Comparison of ENCODE assay signal across 28 mouse cellular contexts in genomic region chr6:90408632-90409031, GRCm38 (mm10). TPM values are rescaled to one million over a fixed set of nuclear protein-coding genes. Genes with fewer than 3 reads are reported as not detected.
DNase-seq lines count a peak whose midpoint lies in the region; ATAC-seq lines count a peak whose summit lies in the region.
"Had no signal": no experiment of that assay in that cellular context is flagged by ENCODE, and none has a peak within 500 bp of the region (broad histone marks: within the 10 kb centered on the region; RNA-seq: fewer than 3 reads in every experiment).

No protein-coding gene starts in this region.

- H3K27ac ChIP-seq in heart, embryonic 10.5 days = no peak overlapping the region
- H3K27ac ChIP-seq in intestine, embryonic 16.5 days (ENCODE audit: low read length) = no peak overlapping the region
- H3K27ac ChIP-seq: embryonic facial prominence, embryonic 12.5 days; embryonic facial prominence, embryonic 15.5 days; heart, adult 2 months; hindbrain, embryonic 10.5 days; hindbrain, embryonic 13.5 days; hindbrain, postnatal 0 days had no signal

- peak; percentile 22 for DNase-seq in adrenal gland, postnatal 14 days
- DNase-seq in adrenal gland, adult 18-20 months (ENCODE audit: low spot score in 2 of 2) = no peak
- peak; percentile 70 for DNase-seq in heart, embryonic 10.5 days (ENCODE audit: low spot score)
- DNase-seq in heart, postnatal 25 days (ENCODE audit: low spot score) = no peak
- peak; percentile 44 for DNase-seq in ZHBTc4 (ENCODE audit: low read depth, low spot score)
- DNase-seq: cerebellum, adult 11 months; cerebellum, adult 2 months; cerebellum, adult 9-11 months; cerebellum, postnatal 25 days; forebrain, postnatal 0 days; heart, adult 2 months; heart, postnatal 36 days; kidney, adult 2 months had no signal

- intact Hi-C loops in heart, postnatal 25 days (cut with DNase I) = no loop called here

- H3K4me2 ChIP-seq in intestine, embryonic 16.5 days (ENCODE audit: low read depth, low read length) = no peak overlapping the region
- H3K4me2 ChIP-seq: embryonic facial prominence, embryonic 12.5 days; embryonic facial prominence, embryonic 15.5 days; heart, embryonic 11.5 days; hindbrain, embryonic 13.5 days had no signal

- H3K36me3 ChIP-seq in heart, embryonic 10.5 days = peaks cover 3% of the 10 kb centered on the region; the same call in 1 of the 2 replicates
- no peaks in the 10 kb centered on the region for H3K36me3 ChIP-seq in intestine, embryonic 16.5 days (ENCODE audit: control insufficient read depth, insufficient read depth, low read length)

- no peak overlapping the region for H3K4me3 ChIP-seq in heart, embryonic 10.5 days
- no peak overlapping the region for H3K4me3 ChIP-seq in intestine, embryonic 16.5 days (ENCODE audit: low read length)
- H3K4me3 ChIP-seq: embryonic facial prominence, embryonic 12.5 days; embryonic facial prominence, embryonic 15.5 days; heart, adult 2 months; hindbrain, embryonic 10.5 days; hindbrain, embryonic 13.5 days had no signal

- H3K9ac ChIP-seq in intestine, embryonic 16.5 days (ENCODE audit: low read depth, low read length) = no peak overlapping the region
- H3K9ac ChIP-seq: embryonic facial prominence, embryonic 12.5 days; embryonic facial prominence, embryonic 15.5 days; forebrain, postnatal 0 days; hindbrain, embryonic 13.5 days had no signal

- H3K27me3 ChIP-seq in heart, embryonic 10.5 days (ENCODE audit: insufficient read depth, poor library complexity, severe bottlenecking) = no peaks in the 10 kb centered on the region
- H3K27me3 ChIP-seq in intestine, embryonic 16.5 days (replicated peaks; ENCODE audit: control insufficient read depth, insufficient read depth, low read length) = no peaks in the 10 kb centered on the region
- H3K27me3 ChIP-seq: embryonic facial prominence, embryonic 12.5 days; embryonic facial prominence, embryonic 15.5 days; hindbrain, embryonic 13.5 days had no signal

- peak; percentile 58 for ATAC-seq in intestine, embryonic 16.5 days
- ATAC-seq: activated CD4-positive, CD25-positive, alpha-beta regulatory T cell, adult 4 months; CD4-positive, CD25-positive, alpha-beta regulatory T cell, adult 4 months; forebrain, embryonic 14.5 days; forebrain, postnatal 0 days; hindbrain, postnatal 0 days; inflammation-experienced regulatory T-cells, adult 6 months had no signal

- H3K4me1 ChIP-seq in heart, embryonic 10.5 days = no peaks in the 10 kb centered on the region
- no peaks in the 10 kb centered on the region for H3K4me1 ChIP-seq in intestine, embryonic 16.5 days (ENCODE audit: control insufficient read depth, insufficient read depth, low read length)
- H3K4me1 ChIP-seq: embryonic facial prominence, embryonic 12.5 days; hindbrain, embryonic 10.5 days; hindbrain, embryonic 13.5 days had no signal

- H3K9me3 ChIP-seq in heart, embryonic 10.5 days = no peaks in the 10 kb centered on the region
- no peaks in the 10 kb centered on the region for H3K9me3 ChIP-seq in intestine, embryonic 16.5 days (ENCODE audit: control insufficient read depth, low read length)
- H3K9me3 ChIP-seq: embryonic facial prominence, embryonic 12.5 days; embryonic facial prominence, embryonic 15.5 days; hindbrain, embryonic 10.5 days; hindbrain, embryonic 13.5 days had no signal

RNA-seq across cellular contexts. Expression of gene Cfap100, which starts 20.0 kb away (rescaled TPM):
- total RNA-seq in adrenal gland, postnatal 14 days (2021) = 0.67 and 1.4 TPM in 2 replicates
- total RNA-seq in adrenal gland, adult 18-20 months (2021) = under 1 TPM; 0.48 to 0.99 TPM
- 0.12 TPM in 1 of 2 replicates, not detected in the other for polyA plus RNA-seq in heart, embryonic 10.5 days (2016; fragmentation: Nextera tagmentation; extraction: Ambion mirVana)
- under 1 TPM in 1 of 2 experiments, not detected in 1; 0.67 TPM for total RNA-seq in heart, postnatal 25 days (2021)
- 0.27 and 0.32 TPM in 2 replicates for polyA plus RNA-seq in intestine, embryonic 16.5 days (2015; fragmentation: Nextera tagmentation; extraction: Ambion mirVana)
- total RNA-seq: common myeloid progenitor, adult 5-6 weeks; granulocyte monocyte progenitor cell, adult 5-6 weeks; MEL had no signal
- polyA plus RNA-seq: CD4-positive, CD25-positive, alpha-beta regulatory T cell, adult 4 months; heart, embryonic 11.5 days had no signal

RNA-seq across cellular contexts. Expression of gene Zxdc, which starts 39.3 kb away (rescaled TPM):
- total RNA-seq in adrenal gland, postnatal 14 days (2021) = 20.0 and 20.2 TPM in 2 replicates
- 10 to 100 TPM; 33.0 to 43.5 TPM for total RNA-seq in adrenal gland, adult 18-20 months (2021)
- polyA plus RNA-seq in heart, embryonic 10.5 days (2016; fragmentation: Nextera tagmentation; extraction: Ambion mirVana) = 5.3 and 5.5 TPM in 2 replicates
- 10 to 100 TPM; 11.4 to 14.4 TPM for total RNA-seq in heart, postnatal 25 days (2021)
- 4.4 and 4.9 TPM in 2 replicates for polyA plus RNA-seq in intestine, embryonic 16.5 days (2015; fragmentation: Nextera tagmentation; extraction: Ambion mirVana)

RNA-seq across cellular contexts. Expression of gene Klf15, which starts 53.7 kb away (rescaled TPM):
- 38.0 and 40.0 TPM in 2 replicates for total RNA-seq in adrenal gland, postnatal 14 days (2021)
- total RNA-seq in adrenal gland, adult 18-20 months (2021) = 10 to 100 TPM; 32.2 to 52.2 TPM
- 7.9 and 11.5 TPM in 2 replicates for polyA plus RNA-seq in heart, embryonic 10.5 days (2016; fragmentation: Nextera tagmentation; extraction: Ambion mirVana)
- 10 to 100 TPM; 45.1 to 56.9 TPM for total RNA-seq in heart, postnatal 25 days (2021)
- polyA plus RNA-seq in intestine, embryonic 16.5 days (2015; fragmentation: Nextera tagmentation; extraction: Ambion mirVana) = 5.9 and 6.3 TPM in 2 replicates
- total RNA-seq: common myeloid progenitor, adult 5-6 weeks; granulocyte monocyte progenitor cell, adult 5-6 weeks; MEL had no signal
- polyA plus RNA-seq: activated CD4-positive, CD25-positive, alpha-beta regulatory T cell, adult 4 months; C2C12; CD4-positive, CD25-positive, alpha-beta regulatory T cell, adult 4 months; inflammation-experienced regulatory T-cells, adult 6 months had no signal

Comparison
In these comparisons a context has a peak if more than half of its experiments do, and no peak if none do; other contexts are left out.
1. DNase-seq: peak in adrenal gland, postnatal 14 days (single experiment), heart, embryonic 10.5 days (single experiment) and ZHBTc4 (single experiment); none in adrenal gland, adult 18-20 months (0 of 2) and heart, postnatal 25 days (single experiment).